Mouse (Mus musculus) adrenal gland, postnatal 36 days (tissue): ENCODE results near the gene Bub1b. TPM values are rescaled to one million over a fixed set of nuclear protein-coding genes. Genes with fewer than 3 reads are reported as not detected.

ENCODE experiments used
- DNase-seq, 2 experiments: peaks; one replicate each; pipeline ENCODE4 v3.0.0; 2021; ENCODE audit warnings: mixed read lengths in 1 of 2
- long read RNA-seq, 2 experiments: library from polyadenylated mRNA; stranded (forward); transcript quantifications; one replicate each; pipeline ENCODE4 v2.0.0; 2021; ENCODE audit warnings: borderline sequencing depth in 2 of 2
- total RNA-seq, 2 experiments: library from RNA; stranded (reverse); gene quantifications; 2 replicates each; pipeline ENCODE4 v1.2.3; 2021

Gene Bub1b
- total RNA-seq, result 1 to 10 TPM; 4.9 to 6.5 TPM
- long read RNA-seq, experiment 1, partial matches to known transcripts, result 1 of 2 reads
- long read RNA-seq, experiment 1, other reads (novel, unspliced or antisense), result 0 of 2 reads
- long read RNA-seq, experiment 2, result 0 reads

GRCm38 (mm10) chr2:118597673-118598568 is at the start of gene Bub1b:
Gene Bub1b, plus strand, starts transcription at chr2:118598211.
- DNase-seq, result peak; percentile 91 to 94

GRCm38 (mm10) chr2:118548421-118549221 is 49.4 kb upstream of the Bub1b start:
- DNase-seq, result no peak

DNA sequence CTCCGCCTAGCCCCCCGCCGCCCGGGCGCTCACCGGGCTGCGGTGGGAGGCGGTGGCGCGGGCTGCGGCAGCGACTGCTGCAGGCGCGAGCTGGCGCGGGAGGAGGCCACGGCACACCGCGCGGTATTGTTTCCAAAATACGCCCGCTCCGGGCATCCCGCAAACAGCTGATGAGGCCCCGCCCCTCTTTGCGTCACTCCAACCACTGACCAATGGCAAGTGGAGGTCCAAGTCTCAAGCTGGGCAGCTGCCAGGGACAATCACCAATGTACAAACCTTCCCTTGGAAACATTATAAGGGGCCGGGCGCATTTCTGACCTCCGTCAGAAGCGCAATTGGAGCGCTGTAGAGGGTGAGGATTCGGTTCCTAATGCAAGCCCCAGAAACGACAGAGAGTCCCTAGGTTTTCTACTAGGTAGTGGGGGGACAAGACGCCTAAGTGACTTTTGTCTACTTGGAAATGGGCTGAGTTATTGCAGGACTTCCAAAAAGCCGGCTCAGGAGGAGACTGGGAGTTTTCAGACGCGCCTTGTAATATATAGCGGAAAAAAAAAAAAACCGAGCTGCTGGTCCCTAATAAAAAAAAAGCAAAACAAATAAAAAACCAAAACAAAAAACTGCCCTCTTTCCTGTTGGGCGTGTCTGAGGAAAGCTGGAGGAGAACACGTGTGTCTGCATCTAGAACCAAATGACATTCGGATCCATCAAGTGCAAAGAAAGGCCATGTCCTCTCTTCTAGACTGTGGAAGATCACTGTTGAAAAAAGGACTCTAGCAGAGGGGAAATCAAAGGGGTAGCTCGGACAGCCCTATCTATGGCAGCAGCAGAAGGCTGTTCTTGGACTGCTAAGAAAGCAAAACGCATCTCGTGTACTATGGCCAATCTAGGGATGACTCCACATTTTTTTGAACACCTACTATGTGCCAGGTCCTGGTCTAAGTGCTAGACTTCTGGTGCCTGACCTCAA is 48.2 kb upstream of the Bub1b start, which contains the start of gene Bmf:
Gene Bmf (minus strand): TSS at position 181 of the 967 bp plus-strand sequence.
- DNase-seq, result peak; percentile 99

GRCm38 (mm10) chr2:118551606-118552005 is 46.4 kb upstream of the Bub1b start:
- no peak for DNase-seq

DNA sequence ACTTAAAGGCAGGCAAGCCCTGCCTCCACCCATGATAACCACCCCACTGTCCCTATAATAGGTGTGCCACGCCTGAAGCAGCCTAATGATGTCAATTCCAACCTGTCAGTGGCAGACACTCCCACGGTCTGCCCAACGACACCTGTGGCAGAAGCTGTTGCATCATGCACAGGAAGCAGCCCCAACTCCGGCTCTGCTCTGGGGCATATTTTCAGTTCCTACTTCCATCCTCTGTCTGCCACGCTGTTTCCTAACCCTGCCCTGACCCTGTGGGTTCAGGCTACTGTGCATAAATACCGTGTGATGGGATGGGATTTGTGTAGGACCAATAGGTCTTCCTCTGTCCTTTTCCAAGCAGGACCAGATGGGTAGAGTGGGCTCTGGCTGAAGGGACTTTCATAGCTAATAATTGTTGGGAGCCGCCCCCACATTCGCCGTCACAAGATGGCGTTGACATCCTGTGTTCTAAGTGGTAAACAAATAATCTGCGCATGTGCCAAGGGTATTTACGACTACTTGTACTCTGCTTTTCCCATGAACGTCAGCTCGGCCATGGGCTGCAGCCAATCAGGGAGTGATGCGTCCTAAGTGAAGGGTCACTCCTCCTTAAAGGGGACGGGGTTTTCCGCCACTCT is 43.5 kb upstream of the Bub1b start:
- peak in 1 of 2 experiments; percentile 37 for DNase-seq

GRCm38 (mm10) chr2:118558426-118558825 is 39.6 kb upstream of the Bub1b start:
- no peak for DNase-seq

DNA sequence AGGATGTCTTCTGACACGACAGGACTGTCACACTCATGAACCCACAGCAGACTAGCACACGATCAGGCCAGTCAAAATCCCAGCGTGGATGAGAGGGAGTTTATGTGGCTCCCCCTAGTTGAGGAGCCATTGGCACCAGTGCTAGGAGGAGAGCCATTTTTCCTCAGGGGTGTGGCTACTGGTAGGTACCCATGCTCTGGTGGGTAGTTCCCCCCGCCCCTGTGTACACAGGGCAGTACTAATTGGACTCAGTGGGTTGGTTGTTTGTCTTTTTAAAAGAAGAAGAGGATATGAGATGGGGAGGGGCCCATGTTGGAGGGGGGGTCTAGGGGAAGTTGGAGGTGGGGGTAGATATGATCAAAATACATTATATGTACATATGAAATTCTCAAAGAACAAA is 36.0 kb upstream of the Bub1b start:
- DNase-seq, result no peak

DNA sequence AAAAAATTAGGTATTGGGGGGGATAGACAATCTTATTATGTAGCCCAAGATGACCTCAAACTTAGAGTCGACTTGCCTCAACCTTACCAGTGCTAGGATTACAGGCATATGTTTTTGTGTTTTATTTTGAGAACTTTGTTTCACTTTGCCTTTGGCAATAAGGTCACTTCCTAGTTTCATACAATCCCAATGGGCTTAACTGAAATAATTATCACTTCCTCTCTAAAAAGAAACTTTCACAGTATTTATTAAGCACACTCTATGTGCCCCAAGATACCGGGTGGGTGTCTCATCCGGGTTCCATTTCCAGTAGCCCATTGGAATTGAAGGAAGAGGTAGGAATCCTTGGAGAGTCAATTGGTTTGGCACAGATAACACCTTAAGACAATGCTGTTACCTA is 35.6 kb upstream of the Bub1b start:
- DNase-seq, result no peak

GRCm38 (mm10) chr2:118567179-118567578 is 30.8 kb upstream of the Bub1b start:
- no peak for DNase-seq

- DNase-seq, result peak in 1 of 2 experiments; percentile 60
Measured at GRCm38 (mm10) chr2:118570939-118571338, 27.1 kb upstream of the Bub1b start.

DNA sequence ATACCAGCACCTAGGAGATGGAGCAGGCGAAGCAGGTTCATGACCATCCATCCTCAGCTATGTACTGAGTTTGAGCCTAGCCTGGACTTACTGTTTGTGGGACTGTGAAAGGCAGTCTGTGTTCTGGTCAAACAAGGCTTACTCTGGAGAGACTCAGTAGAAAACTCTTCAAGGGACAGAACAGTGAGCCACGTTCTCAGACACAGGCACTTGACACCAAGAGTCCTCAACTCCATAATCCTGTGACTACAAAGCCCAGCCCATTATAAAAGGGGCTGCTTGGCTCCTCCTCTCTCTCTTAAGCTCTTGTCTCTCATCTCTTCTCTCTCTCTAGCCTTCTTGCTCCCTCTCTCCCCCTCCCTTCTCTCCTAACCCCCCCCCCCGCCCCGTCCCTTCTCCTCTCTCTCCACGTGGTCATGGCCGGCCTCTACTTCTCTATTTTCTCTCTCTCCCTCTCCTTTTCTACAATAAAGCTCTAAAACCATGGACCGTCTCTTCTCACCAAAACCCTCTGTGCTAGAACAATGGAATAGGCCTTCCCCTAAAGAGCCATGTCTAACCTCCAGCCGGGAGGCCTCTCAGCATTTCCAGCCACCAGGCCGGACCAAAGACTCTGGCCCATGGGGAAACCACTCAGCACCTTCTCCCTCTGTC is 25.7 kb upstream of the Bub1b start:
- DNase-seq, result no peak

DNA sequence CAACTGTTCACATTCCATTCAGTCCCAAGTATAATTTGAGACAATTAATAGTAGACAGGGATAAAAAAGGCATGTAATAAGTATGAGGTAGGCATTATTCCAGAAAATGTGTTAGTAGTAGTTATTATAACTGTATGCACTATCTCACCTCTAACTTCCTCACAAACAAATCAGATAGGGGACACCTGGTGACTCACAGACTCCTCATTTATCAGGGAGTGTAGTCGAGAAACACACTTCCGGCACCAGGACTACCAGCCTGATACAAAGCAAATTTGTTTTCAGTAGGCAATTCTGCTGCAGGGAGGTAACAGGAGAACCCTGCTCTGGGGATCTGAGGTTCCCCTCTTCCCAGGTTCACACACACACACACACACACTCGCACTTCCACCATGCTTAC is 24.9 kb upstream of the Bub1b start:
- DNase-seq, result no peak

GRCm38 (mm10) chr2:118586013-118586412 is 12.0 kb upstream of the Bub1b start:
- DNase-seq, result no peak

GRCm38 (mm10) chr2:118587686-118588085 is 10.3 kb upstream of the Bub1b start:
- no peak for DNase-seq

DNA sequence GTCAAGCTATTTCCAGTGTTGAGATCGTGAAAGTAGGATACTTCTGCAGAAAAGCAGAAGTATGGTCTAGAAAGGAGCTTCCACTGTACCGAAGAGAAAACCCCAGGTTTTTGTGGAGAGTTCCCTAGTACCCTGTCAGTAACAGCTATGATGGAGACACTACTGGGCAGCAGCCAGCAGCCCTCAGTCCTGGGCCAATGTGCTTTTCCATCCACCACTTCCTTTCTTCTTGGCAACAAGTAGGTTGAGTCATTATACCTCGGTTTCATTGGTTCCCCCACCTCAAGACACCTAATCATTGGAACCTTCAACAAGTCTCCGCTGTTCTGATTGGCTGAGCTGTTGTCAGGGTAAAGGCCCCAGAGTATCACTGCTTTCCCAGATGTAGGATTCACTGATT is 6.9 kb upstream of the Bub1b start:
- DNase-seq, result no peak

DNA sequence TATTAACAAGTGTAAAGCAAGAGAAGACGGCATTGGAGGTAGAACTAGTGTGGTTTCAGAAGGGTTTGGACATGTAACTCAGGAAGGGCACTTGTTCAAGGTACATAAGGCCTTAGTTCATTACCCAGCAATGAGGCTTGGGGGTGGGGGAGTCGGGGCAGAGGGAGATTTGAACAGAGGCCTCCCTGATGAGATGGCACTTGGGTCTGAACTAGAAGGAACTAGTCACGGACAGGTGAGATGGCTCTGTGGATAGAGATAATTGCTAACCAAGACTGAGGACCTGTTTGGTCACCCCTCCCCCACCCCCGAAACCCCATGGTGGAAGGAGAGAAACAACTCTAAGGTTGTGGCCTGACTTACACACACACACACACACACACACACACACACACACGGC is 1.1 kb downstream of the Bub1b start:
- no peak for DNase-seq

- no peak for DNase-seq
Measured at GRCm38 (mm10) chr2:118601599-118602263, 3.7 kb downstream of the Bub1b start.

GRCm38 (mm10) chr2:118604091-118604490 is 6.1 kb downstream of the Bub1b start:
- no peak for DNase-seq

DNA sequence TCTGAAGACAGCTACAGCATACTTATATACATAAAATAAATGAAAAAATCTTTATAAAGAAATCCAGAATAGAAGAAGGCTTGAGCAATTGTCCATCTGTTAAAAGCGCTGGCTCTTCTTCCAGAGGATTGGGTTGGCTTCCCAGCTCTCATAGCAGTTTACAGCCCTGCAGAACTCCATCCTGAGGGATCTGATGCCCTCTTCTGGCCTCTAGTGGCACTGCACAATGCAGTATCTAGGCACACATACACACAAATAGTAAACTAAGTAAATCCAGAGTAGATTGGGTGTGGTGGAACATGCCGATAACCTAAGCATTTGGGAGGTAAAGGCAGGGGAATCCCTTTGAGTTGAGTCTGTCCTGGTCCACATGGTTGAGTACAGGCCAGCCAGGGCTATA is 8.0 kb downstream of the Bub1b start:
- peak; percentile 58 to 63 for DNase-seq

- DNase-seq, result no peak
Measured at GRCm38 (mm10) chr2:118606976-118607375, 9.0 kb downstream of the Bub1b start.
